Mouse (Mus musculus): ENCODE measurements around the gene Srrm3. TPM values are rescaled to one million over a fixed set of nuclear protein-coding genes. Genes with fewer than 3 reads are reported as not detected.
A peak's percentile ranks its signal among the peaks of the same experiment; 100 is the strongest.

Srrm3 gene
- polyA plus RNA-seq, 1 experiment: 0.16 TPM

GRCm38 (mm10) chr5:135822316-135822944 lies 15.7 kb downstream of the Srrm3 start:
- 23% methylated on average over 7 of the region's 7 CpGs for WGBS
- Histone ChIP-seq H3K27me3 (replicated peaks; ENCODE audit: control insufficient read depth, insufficient read depth, low read length) (no peaks in the 10 kb centered on the region), H3K4me3 (ENCODE audit: insufficient read depth, low read depth, low read length) (no peak overlapping the region), H3K36me3 (ENCODE audit: control insufficient read depth, insufficient read depth, low read length) (no peaks in the 10 kb centered on the region), H3K27ac (ENCODE audit: insufficient read depth, low read depth, low read length) (no peak overlapping the region), H3K4me1 (ENCODE audit: control insufficient read depth, insufficient read depth, low read length) (no peaks in the 10 kb centered on the region)
- no peak for TF ChIP-seq POLR2A (IDR thresholded peaks at IDR 0.05; ENCODE audit: low read depth, low read length)
- no peak for TF ChIP-seq CTCF (conservative IDR thresholded peaks at IDR 0.05; ENCODE audit: insufficient read depth, insufficient read length, low read depth, low read length)
- no peak for DNase-seq

DNA sequence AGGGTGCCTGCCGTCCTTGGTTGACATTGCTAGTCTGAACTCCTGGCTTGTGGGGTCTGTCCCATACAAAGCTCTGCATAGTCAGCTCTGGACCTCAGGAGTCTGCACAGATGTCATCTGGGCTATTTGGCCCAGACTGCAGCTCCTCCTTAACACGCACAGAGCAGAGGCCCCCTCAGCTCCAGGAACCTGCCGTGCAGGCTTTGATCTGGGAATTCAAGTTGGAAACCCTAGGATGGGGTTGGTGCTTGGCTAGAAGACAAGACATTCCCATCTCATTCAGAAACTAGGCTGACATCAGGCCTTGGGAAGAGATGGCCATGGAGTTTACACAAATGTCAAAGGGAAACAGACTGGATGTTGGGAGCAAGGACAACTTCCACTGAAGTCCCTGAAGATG lies 17.8 kb downstream of the Srrm3 start:
- TF ChIP-seq POLR2A (IDR thresholded peaks at IDR 0.05; ENCODE audit: low read depth, low read length) (no peak), CTCF (conservative IDR thresholded peaks at IDR 0.05; ENCODE audit: insufficient read depth, insufficient read length, low read depth, low read length) (no peak)
- Histone ChIP-seq H3K27me3 (replicated peaks; ENCODE audit: control insufficient read depth, insufficient read depth, low read length) (no peaks in the 10 kb centered on the region), H3K4me1 (ENCODE audit: control insufficient read depth, insufficient read depth, low read length) (no peaks in the 10 kb centered on the region), H3K4me3 (ENCODE audit: insufficient read depth, low read depth, low read length) (no peak overlapping the region), H3K27ac (ENCODE audit: insufficient read depth, low read depth, low read length) (no peak overlapping the region), H3K36me3 (ENCODE audit: control insufficient read depth, insufficient read depth, low read length) (no peaks in the 10 kb centered on the region)
- DNase-seq: no peak
- 50% methylated on average over 3 of the region's 3 CpGs for WGBS

DNA sequence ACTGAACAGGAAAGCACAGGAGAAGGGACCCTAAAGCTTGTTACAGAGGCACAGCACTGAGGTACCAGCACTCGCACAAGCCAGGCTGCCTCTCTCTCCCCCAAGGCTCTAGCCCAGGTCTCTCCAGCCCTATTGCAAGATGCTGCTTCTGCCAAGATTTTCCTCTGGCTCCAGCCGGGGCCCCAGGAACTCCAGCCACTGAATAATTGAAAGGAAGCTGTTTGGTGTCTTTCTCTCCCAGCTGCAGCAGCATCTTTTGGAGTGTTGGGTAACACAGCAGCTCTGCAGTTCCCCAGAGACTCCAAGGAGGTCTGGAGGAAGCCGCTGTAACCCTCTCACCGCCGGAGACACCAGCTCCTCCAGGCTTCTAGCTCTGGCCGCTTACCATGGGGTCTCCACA lies 19.5 kb downstream of the Srrm3 start:
- H3K4me1 ChIP-seq (ENCODE audit: control insufficient read depth, insufficient read depth, low read length): no peaks in the 10 kb centered on the region
- WGBS: 49% methylated on average over 6 of the region's 6 CpGs
- no peaks in the 10 kb centered on the region for H3K36me3 ChIP-seq (ENCODE audit: control insufficient read depth, insufficient read depth, low read length)
- H3K27me3 ChIP-seq (replicated peaks; ENCODE audit: control insufficient read depth, insufficient read depth, low read length): no peaks in the 10 kb centered on the region
- no peak overlapping the region for H3K4me3 ChIP-seq (ENCODE audit: insufficient read depth, low read depth, low read length)
- DNase-seq: no peak
- TF ChIP-seq POLR2A (IDR thresholded peaks at IDR 0.05; ENCODE audit: low read depth, low read length) (no peak), CTCF (conservative IDR thresholded peaks at IDR 0.05; ENCODE audit: insufficient read depth, insufficient read length, low read depth, low read length) (no peak)
- no peak overlapping the region for H3K27ac ChIP-seq (ENCODE audit: insufficient read depth, low read depth, low read length)

DNA sequence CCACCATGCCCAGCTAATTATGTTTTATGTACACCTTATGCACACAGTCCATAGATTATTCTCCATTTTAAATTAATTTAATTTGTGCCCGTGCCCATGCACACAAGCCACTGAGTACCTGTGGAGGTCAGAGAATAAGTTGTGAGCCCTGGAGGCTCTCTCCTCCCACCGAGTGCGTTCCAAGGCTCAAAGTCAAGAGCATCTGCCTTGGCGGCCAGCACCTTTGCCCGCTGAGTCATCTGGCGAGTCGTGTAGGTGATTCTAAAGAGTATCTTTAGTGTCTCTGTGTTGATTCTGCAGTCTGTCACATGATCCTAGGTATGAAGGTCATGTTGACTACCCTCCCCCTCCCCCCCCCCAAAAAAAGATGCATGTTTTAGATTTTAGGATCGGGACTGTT lies 22.7 kb downstream of the Srrm3 start:
- 66% methylated on average over 8 of the region's 8 CpGs for WGBS
- Histone ChIP-seq H3K27me3 (replicated peaks; ENCODE audit: control insufficient read depth, insufficient read depth, low read length) (no peaks in the 10 kb centered on the region), H3K4me3 (ENCODE audit: insufficient read depth, low read depth, low read length) (no peak overlapping the region), H3K27ac (ENCODE audit: insufficient read depth, low read depth, low read length) (no peak overlapping the region), H3K36me3 (ENCODE audit: control insufficient read depth, insufficient read depth, low read length) (no peaks in the 10 kb centered on the region), H3K4me1 (ENCODE audit: control insufficient read depth, insufficient read depth, low read length) (no peaks in the 10 kb centered on the region)
- DNase-seq: peak; percentile 55
- TF ChIP-seq CTCF (conservative IDR thresholded peaks at IDR 0.05; ENCODE audit: insufficient read depth, insufficient read length, low read depth, low read length) (no peak), POLR2A (IDR thresholded peaks at IDR 0.05; ENCODE audit: low read depth, low read length) (no peak)

DNA sequence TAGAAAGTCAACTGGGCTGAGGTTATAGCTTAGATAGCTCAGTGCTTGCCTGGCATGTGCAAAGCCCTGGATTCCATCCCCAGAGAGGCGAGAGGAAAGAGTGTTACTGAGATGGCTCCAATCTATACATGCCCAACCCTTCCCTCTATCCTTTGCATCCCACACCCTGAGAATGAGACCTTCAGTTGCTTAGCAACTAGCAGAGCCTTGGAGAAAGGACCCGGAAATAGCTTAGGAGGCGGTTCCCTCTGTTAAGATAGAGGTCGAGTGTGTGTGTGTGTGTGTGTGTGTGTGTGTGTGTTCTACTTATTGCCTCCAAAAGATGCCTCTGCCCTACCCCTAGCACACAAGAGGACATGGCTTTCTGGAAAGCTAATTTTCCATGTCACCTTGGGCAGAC lies 26.0 kb downstream of the Srrm3 start:
- WGBS: 26% methylated on average over 4 of the region's 4 CpGs

GRCm38 (mm10) chr5:135834769-135835491 lies 28.2 kb downstream of the Srrm3 start:
- no peaks in the 10 kb centered on the region for H3K4me1 ChIP-seq (ENCODE audit: control insufficient read depth, insufficient read depth, low read length)
- no peaks in the 10 kb centered on the region for H3K27me3 ChIP-seq (replicated peaks; ENCODE audit: control insufficient read depth, insufficient read depth, low read length)
- H3K27ac ChIP-seq (ENCODE audit: insufficient read depth, low read depth, low read length): no peak overlapping the region
- TF ChIP-seq CTCF (conservative IDR thresholded peaks at IDR 0.05; ENCODE audit: insufficient read depth, insufficient read length, low read depth, low read length) (no peak), POLR2A (IDR thresholded peaks at IDR 0.05; ENCODE audit: low read depth, low read length) (no peak)
- DNase-seq: peak; percentile 54
- H3K36me3 ChIP-seq (ENCODE audit: control insufficient read depth, insufficient read depth, low read length): no peaks in the 10 kb centered on the region
- H3K4me3 ChIP-seq (ENCODE audit: insufficient read depth, low read depth, low read length): peak overlapping the region; percentile 2; the same call in 1 of the 2 replicates
- 2% methylated on average over 47 of the region's 47 CpGs for WGBS

More for the DNA sequence above, 26.0 kb downstream of the Srrm3 start:
- TF ChIP-seq POLR2A (IDR thresholded peaks at IDR 0.05; ENCODE audit: low read depth, low read length) (no peak), CTCF (conservative IDR thresholded peaks at IDR 0.05; ENCODE audit: insufficient read depth, insufficient read length, low read depth, low read length) (no peak)
- no peaks in the 10 kb centered on the region for H3K27me3 ChIP-seq (replicated peaks; ENCODE audit: control insufficient read depth, insufficient read depth, low read length)
- DNase-seq: no peak
- H3K4me1 ChIP-seq (ENCODE audit: control insufficient read depth, insufficient read depth, low read length): no peaks in the 10 kb centered on the region
- H3K27ac ChIP-seq (ENCODE audit: insufficient read depth, low read depth, low read length): no peak overlapping the region
- H3K36me3 ChIP-seq (ENCODE audit: control insufficient read depth, insufficient read depth, low read length): no peaks in the 10 kb centered on the region
- no peak overlapping the region for H3K4me3 ChIP-seq (ENCODE audit: insufficient read depth, low read depth, low read length)

GRCm38 (mm10) chr5:135835492-135835858 lies 28.8 kb downstream of the Srrm3 start:
- 2% methylated on average over 12 of the region's 12 CpGs for WGBS
- Histone ChIP-seq H3K27ac (ENCODE audit: insufficient read depth, low read depth, low read length) (no peak overlapping the region), H3K4me3 (ENCODE audit: insufficient read depth, low read depth, low read length) (peak overlapping the region; percentile 2; the same call in 1 of the 2 replicates), H3K4me1 (ENCODE audit: control insufficient read depth, insufficient read depth, low read length) (no peaks in the 10 kb centered on the region), H3K27me3 (replicated peaks; ENCODE audit: control insufficient read depth, insufficient read depth, low read length) (no peaks in the 10 kb centered on the region), H3K36me3 (ENCODE audit: control insufficient read depth, insufficient read depth, low read length) (no peaks in the 10 kb centered on the region)
- no peak for DNase-seq
- TF ChIP-seq POLR2A (IDR thresholded peaks at IDR 0.05; ENCODE audit: low read depth, low read length): no peak
- no peak for TF ChIP-seq CTCF (conservative IDR thresholded peaks at IDR 0.05; ENCODE audit: insufficient read depth, insufficient read length, low read depth, low read length)

Measured in kidney, adult 2 months (tissue).